Mouse (Mus musculus) testis, adult 2 months (tissue): ENCODE data around the gene Mthfd2. TPM values are rescaled to one million over a fixed set of nuclear protein-coding genes. Genes with fewer than 3 reads are reported as not detected.

Experiments used
- H3K27ac ChIP-seq: fragments of 200-500 bp; 2 replicates; pipeline ENCODE4 v1.5.1; 2012; ENCODE audit warnings: low read depth, low read length; ENCODE audit not compliant: control insufficient read depth, insufficient read depth
- H3K27me3 ChIP-seq: fragments of 200-500 bp; 2 replicates; pipeline ENCODE4 v1.6.1; 2012; ENCODE audit warnings: mild to moderate bottlenecking, low read length, moderate library complexity; ENCODE audit not compliant: control insufficient read depth, insufficient read depth
- H3K36me3 ChIP-seq: fragments of 200-500 bp; 2 replicates; pipeline ENCODE4 v1.6.1; 2012; ENCODE audit warnings: mild to moderate bottlenecking, low read length; ENCODE audit not compliant: control insufficient read depth, insufficient read depth
- H3K4me1 ChIP-seq: fragments of 200-500 bp; 2 replicates; pipeline ENCODE4 v1.6.1; 2012; ENCODE audit warnings: low read length; ENCODE audit not compliant: control insufficient read depth, insufficient read depth
- H3K4me3 ChIP-seq: fragments of 200-500 bp; 2 replicates; pipeline ENCODE4 v1.5.1; 2012; ENCODE audit warnings: low read depth, mild to moderate bottlenecking, low read length, moderate library complexity, mixed read lengths; ENCODE audit not compliant: control insufficient read depth
- CTCF ChIP-seq: fragments of 200-500 bp; IDR thresholded peaks from 2 replicates; pipeline ENCODE4 v1.5.1; 2012; ENCODE audit warnings: low read depth, mild to moderate bottlenecking, inconsistent platforms, low read length, moderate library complexity; ENCODE audit not compliant: control insufficient read depth, insufficient read depth, insufficient replicate concordance
- POLR2A ChIP-seq: fragments of 200-500 bp; IDR thresholded peaks from 2 replicates; pipeline ENCODE4 v1.6.1; 2012; ENCODE audit warnings: low read depth, mild to moderate bottlenecking, inconsistent platforms, low read length, moderate library complexity; ENCODE audit not compliant: control insufficient read depth
- polyA plus RNA-seq: library from polyadenylated mRNA; depleted of rRNA; stranded (reverse); fragments of >200 nt; gene quantifications from 2 replicates; pipeline ENCODE4 v1.2.3, GENCODE M21; 2012

Gene Mthfd2
- polyA plus RNA-seq, 1 experiment: 13.9 TPM

GRCm38 (mm10) chr6:83327591-83328190, 2.0 kb upstream of the Mthfd2 start:
- H3K4me1 ChIP-seq: peaks cover 2% of the 10 kb centered on the region
- H3K4me3 ChIP-seq: no peak overlapping the region
- no peaks in the 10 kb centered on the region for H3K27me3 ChIP-seq
- no peaks in the 10 kb centered on the region; the same call in 1 of the 2 replicates for H3K36me3 ChIP-seq
- no peak overlapping the region for H3K27ac ChIP-seq
- no peak for TF ChIP-seq POLR2A
- TF ChIP-seq CTCF: no peak

- no peak overlapping the region for H3K27ac ChIP-seq
- H3K27me3 ChIP-seq: no peaks in the 10 kb centered on the region
- peaks cover 2% of the 10 kb centered on the region for H3K4me1 ChIP-seq
- no peaks in the 10 kb centered on the region; the same call in 1 of the 2 replicates for H3K36me3 ChIP-seq
- no peak overlapping the region; the same call in 1 of the 2 replicates for H3K4me3 ChIP-seq
- TF ChIP-seq CTCF (no peak), POLR2A (no peak)
These were observed 1.1 kb upstream of the Mthfd2 start for GRCm38 (mm10) chr6:83326761-83327160.

- Histone ChIP-seq H3K27me3 (no peaks in the 10 kb centered on the region), H3K4me3 (peak overlapping the region; percentile 87), H3K36me3 (no peaks in the 10 kb centered on the region; the same call in 1 of the 2 replicates), H3K27ac (peak overlapping the region; percentile 82; the same call in 1 of the 2 replicates), H3K4me1 (peaks cover 2% of the 10 kb centered on the region)
- TF ChIP-seq POLR2A: no peak
- no peak for TF ChIP-seq CTCF
These were observed 657 bp upstream of the Mthfd2 start for GRCm38 (mm10) chr6:83326394-83326736.

GRCm38 (mm10) chr6:83323652-83324419, 1.9 kb downstream of the Mthfd2 start:
- TF ChIP-seq CTCF (no peak), POLR2A (no peak)
- no peak overlapping the region for H3K27ac ChIP-seq
- H3K36me3 ChIP-seq: no peaks in the 10 kb centered on the region
- H3K27me3 ChIP-seq: no peaks in the 10 kb centered on the region
- no peak overlapping the region for H3K4me3 ChIP-seq
- H3K4me1 ChIP-seq: peaks cover 2% of the 10 kb centered on the region

GRCm38 (mm10) chr6:83322794-83323193, 2.9 kb downstream of the Mthfd2 start:
- H3K4me1 ChIP-seq: peaks cover 5% of the 10 kb centered on the region
- no peak for TF ChIP-seq CTCF
- no peak for TF ChIP-seq POLR2A

GRCm38 (mm10) chr6:83321927-83322326, 3.8 kb downstream of the Mthfd2 start:
- Histone ChIP-seq H3K4me1 (peaks cover 5% of the 10 kb centered on the region), H3K36me3 (no peaks in the 10 kb centered on the region), H3K27me3 (no peaks in the 10 kb centered on the region), H3K27ac (no peak overlapping the region), H3K4me3 (no peak overlapping the region)
- TF ChIP-seq CTCF (no peak), POLR2A (no peak)

More at GRCm38 (mm10) chr6:83322794-83323193, 2.9 kb downstream of the Mthfd2 start:
- H3K27me3 ChIP-seq: no peaks in the 10 kb centered on the region
- no peak overlapping the region for H3K27ac ChIP-seq
- no peaks in the 10 kb centered on the region for H3K36me3 ChIP-seq
- no peak overlapping the region for H3K4me3 ChIP-seq

GRCm38 (mm10) chr6:83317108-83317741, 8.5 kb downstream of the Mthfd2 start:
- Histone ChIP-seq H3K36me3 (no peaks in the 10 kb centered on the region), H3K4me1 (peaks cover 9% of the 10 kb centered on the region), H3K27ac (peak overlapping the region; percentile 77), H3K27me3 (no peaks in the 10 kb centered on the region), H3K4me3 (peak overlapping the region; percentile 93)
- TF ChIP-seq POLR2A (peak; percentile 68), CTCF (peak; percentile 56; the same call in 1 of the 2 replicates)
